Mouse (Mus musculus): ENCODE results near the gene Arid3c.

DNA sequence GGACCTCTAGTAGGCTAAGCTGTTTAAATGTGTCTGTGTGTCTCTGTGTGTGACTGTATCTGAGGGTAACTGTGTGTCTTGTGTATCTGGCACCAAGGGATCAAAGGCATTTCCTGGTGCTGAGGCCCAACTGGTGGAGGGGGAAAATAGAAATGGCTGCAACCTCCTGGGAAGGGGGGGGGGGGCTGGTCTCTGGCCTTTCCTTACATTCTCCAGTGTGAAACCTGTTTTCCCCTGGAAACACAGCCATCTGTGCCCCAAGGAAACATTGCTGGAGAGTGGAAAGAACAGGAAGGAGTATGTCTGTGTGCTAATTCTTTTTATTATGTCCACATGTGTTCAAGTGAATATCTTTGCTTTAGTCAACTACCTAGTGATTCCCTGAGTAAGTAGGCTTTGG lies 30.7 kb upstream of the Arid3c start:
- TF ChIP-seq CTCF (IDR thresholded peaks at IDR 0.05; ENCODE audit: borderline replicate concordance, extremely low read depth, insufficient read depth, insufficient read length) (no peak), POLR2A (IDR thresholded peaks at IDR 0.05; ENCODE audit: borderline replicate concordance, extremely low read depth, insufficient read depth, insufficient read length, poor library complexity, severe bottlenecking) (no peak)
